Mouse (Mus musculus): ENCODE results near the gene Golm1. TPM values are rescaled to one million over a fixed set of nuclear protein-coding genes. Genes with fewer than 3 reads are reported as not detected.
A peak's percentile ranks its signal among the peaks of the same experiment; 100 is the strongest.
"Not testable (repeated sequence)": the region's sequence is repeated elsewhere in the genome, so short reads cannot be mapped to it uniquely, and the experiment has no call there.

Golm1 gene
- polyA plus RNA-seq, 1 experiment from 2014 or later, result 41.1 TPM

GRCm38 (mm10) chr13:59618463-59618862 is 57.1 kb downstream of the Golm1 start:
- no peak overlapping the region for H3K9ac ChIP-seq
- no peak overlapping the region for H3K4me3 ChIP-seq
- ATAC-seq (replicated peaks; ENCODE audit: insufficient number of reproducible peaks, insufficient read depth, low FRiP score, low read depth), result 0 out of 2 replicates have a peak, but pooled peaks have one; percentile 43
- no peak overlapping the region for H3K27ac ChIP-seq
- no peak overlapping the region for H3K4me2 ChIP-seq
- WGBS, result 62% methylated on average over 6 of the region's 6 CpGs
- H3K9me3 ChIP-seq (replicated peaks), result no peaks in the 10 kb centered on the region
- H3K27me3 ChIP-seq, result no peaks in the 10 kb centered on the region
- H3K36me3 ChIP-seq, result peaks cover 52% of the 10 kb centered on the region
- H3K4me1 ChIP-seq (replicated peaks), result no peaks in the 10 kb centered on the region

DNA sequence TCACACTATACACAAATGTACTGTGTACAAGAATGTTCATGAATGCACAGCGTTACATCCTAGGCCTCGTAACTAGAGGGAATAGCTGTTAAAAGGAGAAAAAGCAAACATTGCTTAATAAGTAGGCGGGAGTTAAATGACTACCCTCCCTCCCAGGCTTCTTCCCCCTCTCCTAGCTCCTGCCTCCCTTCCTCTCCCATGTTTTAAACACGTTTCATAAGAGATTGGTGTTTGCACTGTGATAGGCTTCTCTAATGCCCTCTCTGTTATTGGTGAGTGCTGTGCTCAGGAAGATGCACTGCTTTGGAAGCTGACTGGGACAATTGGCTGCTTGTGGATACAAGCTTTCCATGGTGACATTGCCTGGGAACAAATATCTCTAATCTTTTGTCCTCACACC is 60.1 kb downstream of the Golm1 start:
- Histone ChIP-seq H3K36me3 (peaks cover 44% of the 10 kb centered on the region), H3K9ac (no peak overlapping the region), H3K4me2 (no peak overlapping the region), H3K9me3 (replicated peaks) (no peaks in the 10 kb centered on the region), H3K27ac (no peak overlapping the region), H3K4me1 (replicated peaks) (peaks cover 3% of the 10 kb centered on the region), H3K4me3 (no peak overlapping the region), H3K27me3 (no peaks in the 10 kb centered on the region)
- WGBS, result 90% methylated on average over 4 of the region's 4 CpGs
- ATAC-seq (replicated peaks; ENCODE audit: insufficient number of reproducible peaks, insufficient read depth, low FRiP score, low read depth), result no peak

DNA sequence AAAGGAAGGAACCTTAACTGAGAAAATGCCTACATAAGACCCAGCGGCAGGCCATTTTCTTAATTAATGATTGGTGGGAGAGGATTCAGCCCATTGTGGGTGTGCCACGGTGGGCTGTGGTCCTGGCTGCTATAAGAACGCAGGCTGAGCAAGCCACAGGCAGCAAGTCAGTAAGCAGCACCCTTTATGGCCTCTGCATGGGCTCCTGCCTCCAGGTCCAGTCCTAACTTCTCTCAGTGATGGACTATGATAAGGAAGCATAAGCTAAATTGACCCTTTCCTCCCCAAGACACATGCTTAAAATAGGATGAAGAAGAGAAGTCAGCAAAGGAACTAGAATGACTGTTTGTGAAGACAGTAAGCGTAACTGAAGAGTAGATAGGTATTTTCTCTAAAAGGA is 60.5 kb downstream of the Golm1 start:
- Histone ChIP-seq H3K36me3 (peaks cover 44% of the 10 kb centered on the region), H3K27me3 (no peaks in the 10 kb centered on the region), H3K9ac (no peak overlapping the region), H3K4me1 (replicated peaks) (peaks cover 7% of the 10 kb centered on the region), H3K4me2 (no peak overlapping the region), H3K27ac (no peak overlapping the region), H3K4me3 (no peak overlapping the region), H3K9me3 (replicated peaks) (no peaks in the 10 kb centered on the region)
- no peak for ATAC-seq (replicated peaks; ENCODE audit: insufficient number of reproducible peaks, insufficient read depth, low FRiP score, low read depth)
- WGBS, result 90% methylated on average over 4 of the region's 4 CpGs

DNA sequence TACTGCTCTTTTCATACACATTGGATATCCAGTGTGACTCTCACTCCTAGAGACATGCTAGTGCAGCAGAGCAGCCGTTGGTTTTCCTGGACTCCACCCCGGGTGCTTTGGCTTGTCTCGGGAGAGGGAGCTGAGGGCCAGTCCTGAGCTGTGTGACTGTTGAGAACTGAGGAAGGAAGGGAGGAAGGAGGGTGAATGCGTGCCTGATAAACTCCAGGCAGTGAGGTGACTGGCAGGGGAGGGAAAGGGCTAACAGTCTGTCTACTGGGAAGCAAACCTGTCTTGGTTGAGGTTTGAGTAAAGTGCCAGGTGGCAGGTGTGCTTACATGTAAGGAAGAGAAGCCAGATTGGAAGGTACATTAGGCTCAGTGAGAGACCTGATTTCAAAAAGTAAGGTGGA is 61.7 kb downstream of the Golm1 start:
- no peak overlapping the region for H3K4me2 ChIP-seq
- no peak overlapping the region for H3K4me3 ChIP-seq
- H3K27me3 ChIP-seq, result no peaks in the 10 kb centered on the region
- peaks cover 47% of the 10 kb centered on the region for H3K36me3 ChIP-seq
- no peak for ATAC-seq (replicated peaks; ENCODE audit: insufficient number of reproducible peaks, insufficient read depth, low FRiP score, low read depth)
- no peak overlapping the region for H3K27ac ChIP-seq
- no peak overlapping the region for H3K9ac ChIP-seq
- H3K9me3 ChIP-seq (replicated peaks), result no peaks in the 10 kb centered on the region
- 56% methylated on average over 4 of the region's 4 CpGs for WGBS
- peaks cover 11% of the 10 kb centered on the region for H3K4me1 ChIP-seq (replicated peaks)

- ATAC-seq (replicated peaks; ENCODE audit: insufficient number of reproducible peaks, insufficient read depth, low FRiP score, low read depth), result peak; percentile 74; the same call in 1 of the 2 replicates
- Histone ChIP-seq H3K27me3 (no peaks in the 10 kb centered on the region), H3K4me1 (replicated peaks) (peaks cover 11% of the 10 kb centered on the region), H3K4me2 (no peak overlapping the region), H3K36me3 (peaks cover 64% of the 10 kb centered on the region), H3K27ac (peak overlapping the region; percentile 92), H3K9ac (0 out of 2 replicates have a peak overlapping the region, but pooled peaks have one; percentile 0), H3K9me3 (replicated peaks) (no peaks in the 10 kb centered on the region), H3K4me3 (no peak overlapping the region)
- 61% methylated on average over 2 of the region's 2 CpGs for WGBS
Observed at GRCm38 (mm10) chr13:59610437-59610836, 65.2 kb downstream of the Golm1 start.

DNA sequence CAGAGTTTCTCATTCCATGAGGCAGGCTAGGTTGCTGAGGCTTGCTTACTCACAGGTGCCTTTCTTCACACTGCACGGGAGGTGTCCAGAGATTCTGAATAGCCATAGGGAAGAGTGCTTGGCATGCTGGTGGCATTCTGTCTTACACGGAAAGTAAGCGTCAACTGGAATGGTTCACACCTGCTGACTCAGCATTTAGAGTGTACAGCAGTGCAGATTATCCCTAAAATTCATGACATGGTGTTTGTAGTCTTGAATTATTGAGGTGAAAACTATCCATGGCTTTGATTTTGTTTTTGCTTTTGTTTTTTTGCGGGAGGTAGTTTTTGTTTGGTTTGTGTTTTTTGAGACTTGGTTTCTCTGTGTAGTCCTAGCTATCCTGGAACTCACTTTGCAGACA is 65.7 kb downstream of the Golm1 start:
- Histone ChIP-seq H3K9ac (no peak overlapping the region), H3K4me3 (no peak overlapping the region), H3K4me1 (replicated peaks) (peaks cover 11% of the 10 kb centered on the region), H3K36me3 (peaks cover 65% of the 10 kb centered on the region), H3K4me2 (no peak overlapping the region), H3K9me3 (replicated peaks) (no peaks in the 10 kb centered on the region), H3K27me3 (no peaks in the 10 kb centered on the region), H3K27ac (peak overlapping the region; percentile 92)
- WGBS, result 78% methylated on average over 4 of the region's 4 CpGs
- ATAC-seq (replicated peaks; ENCODE audit: insufficient number of reproducible peaks, insufficient read depth, low FRiP score, low read depth), result no peak

DNA sequence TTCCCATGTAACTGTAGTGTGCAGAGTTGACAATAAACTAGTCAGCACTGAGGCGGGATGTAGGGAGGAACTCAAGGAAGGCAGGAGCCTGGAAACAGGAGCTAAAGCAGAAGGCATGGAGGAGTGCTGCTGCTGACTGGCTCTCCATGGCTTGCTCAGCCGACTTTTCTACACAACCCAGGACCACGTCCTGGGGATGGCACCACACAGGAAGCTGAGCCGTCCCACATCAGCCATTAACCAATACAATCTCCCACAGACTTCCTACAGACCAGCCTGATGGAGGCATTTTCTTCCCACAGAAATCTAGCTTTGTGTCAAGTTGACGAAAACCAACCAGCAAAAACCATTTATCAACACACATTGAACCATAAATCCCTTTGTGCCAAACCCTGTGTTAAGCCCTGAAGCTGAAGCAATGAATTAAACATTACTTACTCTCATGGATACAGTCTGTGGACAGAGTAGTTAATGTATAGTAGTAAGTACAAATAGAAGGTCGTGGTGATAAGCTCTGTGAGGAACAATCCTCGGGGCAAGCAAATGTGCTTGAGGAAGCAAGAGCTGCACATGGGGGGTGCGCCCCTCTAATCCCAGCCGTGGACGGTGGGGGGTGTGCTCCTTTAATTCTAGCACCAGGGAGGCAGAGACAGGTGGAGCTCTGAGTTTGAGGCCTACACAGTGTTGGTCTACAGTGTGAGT is 70.2 kb downstream of the Golm1 start:
- Histone ChIP-seq H3K4me3 (no peak overlapping the region), H3K4me1 (replicated peaks) (peaks cover 7% of the 10 kb centered on the region), H3K36me3 (peaks cover 80% of the 10 kb centered on the region), H3K27ac (no peak overlapping the region), H3K9me3 (replicated peaks) (no peaks in the 10 kb centered on the region), H3K4me2 (no peak overlapping the region), H3K9ac (no peak overlapping the region), H3K27me3 (no peaks in the 10 kb centered on the region)
- 79% methylated on average over 10 of the region's 10 CpGs for WGBS
- ATAC-seq (replicated peaks; ENCODE audit: insufficient number of reproducible peaks, insufficient read depth, low FRiP score, low read depth), result no peak

- WGBS, result 95% methylated on average over 1 of the region's 1 CpGs
- H3K36me3 ChIP-seq, result peaks cover 86% of the 10 kb centered on the region
Observed at GRCm38 (mm10) chr13:59604511-59604910, 71.1 kb downstream of the Golm1 start.

DNA sequence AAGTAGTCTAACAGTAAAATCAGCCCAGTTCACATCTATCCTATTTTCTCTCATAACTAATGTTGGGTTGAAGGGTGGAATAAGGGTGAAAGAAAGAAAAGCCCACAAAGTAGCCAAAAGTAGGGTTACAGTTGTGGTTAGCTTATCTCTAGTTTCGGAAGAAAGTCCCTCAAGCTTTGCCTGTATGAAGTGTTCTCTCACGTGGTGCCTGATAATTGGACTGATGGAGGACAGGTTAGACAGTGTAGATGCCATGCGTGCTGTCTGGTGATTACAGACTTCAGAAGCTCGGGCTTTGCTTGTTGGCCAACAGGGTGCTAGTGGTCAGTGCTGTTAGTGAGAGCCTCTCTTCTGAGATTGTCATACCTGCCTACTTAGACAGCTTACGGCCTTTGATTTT is 72.5 kb downstream of the Golm1 start:
- no peak overlapping the region for H3K4me3 ChIP-seq
- 89% methylated on average over 5 of the region's 5 CpGs for WGBS
- no peaks in the 10 kb centered on the region for H3K4me1 ChIP-seq (replicated peaks)
- H3K9me3 ChIP-seq (replicated peaks), result no peaks in the 10 kb centered on the region
- peaks cover 85% of the 10 kb centered on the region for H3K36me3 ChIP-seq
- no peak overlapping the region for H3K9ac ChIP-seq
- H3K4me2 ChIP-seq, result no peak overlapping the region
- ATAC-seq (replicated peaks; ENCODE audit: insufficient number of reproducible peaks, insufficient read depth, low FRiP score, low read depth), result no peak
- no peak overlapping the region for H3K27ac ChIP-seq
- H3K27me3 ChIP-seq, result no peaks in the 10 kb centered on the region

More at GRCm38 (mm10) chr13:59604511-59604910, 71.1 kb downstream of the Golm1 start:
- no peak overlapping the region for H3K27ac ChIP-seq
- no peak for ATAC-seq (replicated peaks; ENCODE audit: insufficient number of reproducible peaks, insufficient read depth, low FRiP score, low read depth)
- H3K4me1 ChIP-seq (replicated peaks), result no peaks in the 10 kb centered on the region
- no peaks in the 10 kb centered on the region for H3K27me3 ChIP-seq
- no peaks in the 10 kb centered on the region for H3K9me3 ChIP-seq (replicated peaks)
- no peak overlapping the region for H3K9ac ChIP-seq
- H3K4me2 ChIP-seq, result no peak overlapping the region
- no peak overlapping the region for H3K4me3 ChIP-seq

- Histone ChIP-seq H3K4me3 (no peak overlapping the region), H3K27ac (no peak overlapping the region), H3K36me3 (peaks cover 50% of the 10 kb centered on the region), H3K4me1 (replicated peaks) (peaks cover 1% of the 10 kb centered on the region), H3K4me2 (no peak overlapping the region), H3K9me3 (replicated peaks) (no peaks in the 10 kb centered on the region), H3K9ac (no peak overlapping the region), H3K27me3 (no peaks in the 10 kb centered on the region)
- 83% methylated on average over 1 of the region's 1 CpGs for WGBS
- no peak for ATAC-seq (replicated peaks; ENCODE audit: insufficient number of reproducible peaks, insufficient read depth, low FRiP score, low read depth)
Observed at GRCm38 (mm10) chr13:59592630-59593029, 83.0 kb downstream of the Golm1 start.

- H3K27me3 ChIP-seq; H3K4me3 ChIP-seq; ATAC-seq (replicated peaks; ENCODE audit: insufficient number of reproducible peaks, insufficient read depth, low FRiP score, low read depth); H3K27ac ChIP-seq; H3K9me3 ChIP-seq (replicated peaks); H3K9ac ChIP-seq; H3K4me2 ChIP-seq; H3K4me1 ChIP-seq (replicated peaks): not testable (repeated sequence)
- 87% methylated on average over 3 of the region's 3 CpGs for WGBS
- peaks cover 50% of the 10 kb centered on the region for H3K36me3 ChIP-seq
Observed at GRCm38 (mm10) chr13:59592058-59592457, 83.6 kb downstream of the Golm1 start.

GRCm38 (mm10) chr13:59590691-59591090 is 84.9 kb downstream of the Golm1 start:
- Histone ChIP-seq H3K36me3 (peaks cover 48% of the 10 kb centered on the region), H3K4me1 (replicated peaks) (peaks cover 19% of the 10 kb centered on the region), H3K4me2 (no peak overlapping the region), H3K27me3 (no peaks in the 10 kb centered on the region), H3K9ac (no peak overlapping the region), H3K4me3 (no peak overlapping the region), H3K9me3 (replicated peaks) (no peaks in the 10 kb centered on the region), H3K27ac (no peak overlapping the region)
- 92% methylated on average over 4 of the region's 4 CpGs for WGBS
- ATAC-seq (replicated peaks; ENCODE audit: insufficient number of reproducible peaks, insufficient read depth, low FRiP score, low read depth), result no peak
